8 mouse cellular contexts compared by ENCODE assay signal in genomic region chr2:157561165-157561836, GRCm38 (mm10). TPM values are rescaled to one million over a fixed set of nuclear protein-coding genes. Genes with fewer than 3 reads are reported as not detected.
DNase-seq lines count a peak whose midpoint lies in the region; ATAC-seq and TF ChIP-seq lines count a peak whose summit lies in the region.

No protein-coding gene starts in this region.

- peak overlapping the region; percentile 98 for H3K9ac ChIP-seq in forebrain, embryonic 13.5 days
- no peak overlapping the region for H3K9ac ChIP-seq in liver, postnatal 0 days (replicated peaks)
- H3K9ac ChIP-seq in neural tube, embryonic 14.5 days (replicated peaks; ENCODE audit: low read depth, low read length): peak overlapping the region; percentile 86

- intact Hi-C loops in heart, postnatal 10 days (cut with DNase I): no loop called here

- H3K9me3 ChIP-seq in forebrain, embryonic 13.5 days (replicated peaks): peaks cover 38% of the 10 kb centered on the region
- peaks cover 3% of the 10 kb centered on the region for H3K9me3 ChIP-seq in liver, postnatal 0 days (ENCODE audit: low read length)
- peaks cover 2% of the 10 kb centered on the region for H3K9me3 ChIP-seq in neural tube, embryonic 14.5 days (ENCODE audit: control insufficient read depth, low read length)

- H3K4me2 ChIP-seq in forebrain, embryonic 13.5 days: peak overlapping the region; percentile 83
- peak overlapping the region; percentile 46 for H3K4me2 ChIP-seq in liver, postnatal 0 days (ENCODE audit: low read depth, low read length)
- H3K4me2 ChIP-seq in neural tube, embryonic 14.5 days (ENCODE audit: low read depth, low read length): peak overlapping the region; percentile 72

- H3K27me3 ChIP-seq in forebrain, embryonic 13.5 days: no peaks in the 10 kb centered on the region
- H3K27me3 ChIP-seq in liver, postnatal 0 days (ENCODE audit: insufficient read depth, low read length): peaks cover 9% of the 10 kb centered on the region
- H3K27me3 ChIP-seq in neural tube, embryonic 14.5 days (ENCODE audit: control insufficient read depth, insufficient read depth, low read length): no peaks in the 10 kb centered on the region

- H3K4me3 ChIP-seq in forebrain, embryonic 13.5 days: peak overlapping the region; percentile 58
- H3K4me3 ChIP-seq in liver, postnatal 0 days (ENCODE audit: low read depth, low read length): no peak overlapping the region; the same call in 1 of the 2 replicates
- H3K4me3 ChIP-seq in neural tube, embryonic 14.5 days (ENCODE audit: low read depth, low read length): peak overlapping the region; percentile 55

- peak; percentile 61 for DNase-seq in urinary bladder, postnatal 25 days (ENCODE audit: low spot score)
- no peak for DNase-seq in urinary bladder, postnatal 10 days (ENCODE audit: low spot score)
- DNase-seq in heart, postnatal 10 days: peak; percentile 92 to 93
- DNase-seq in kidney, postnatal 25 days: peak; percentile 96 to 97
- peak; percentile 77 for DNase-seq in liver, postnatal 0 days
- DNase-seq in yolk sac, embryonic 10.5 days (ENCODE audit: low spot score): peak; percentile 60

- 55% methylated on average over 27 of the region's 27 CpGs for WGBS in forebrain, embryonic 13.5 days
- WGBS in liver, postnatal 0 days (ENCODE audit: insufficient replicate concordance): 52% methylated on average over 24 of the region's 27 CpGs
- WGBS in neural tube, embryonic 14.5 days: 53% methylated on average over 27 of the region's 27 CpGs

- H3K27ac ChIP-seq in forebrain, embryonic 13.5 days: peak overlapping the region; percentile 89
- no peak overlapping the region for H3K27ac ChIP-seq in liver, postnatal 0 days (ENCODE audit: low read depth)
- H3K27ac ChIP-seq in neural tube, embryonic 14.5 days (ENCODE audit: low read depth, low read length): peak overlapping the region; percentile 69

- H3K36me3 ChIP-seq in forebrain, embryonic 13.5 days (ENCODE audit: poor library complexity, severe bottlenecking): peaks cover 75% of the 10 kb centered on the region
- no peaks in the 10 kb centered on the region for H3K36me3 ChIP-seq in liver, postnatal 0 days (replicated peaks; ENCODE audit: insufficient read depth, low read length)
- H3K36me3 ChIP-seq in neural tube, embryonic 14.5 days (ENCODE audit: control insufficient read depth, insufficient read depth, low read length): peaks cover 7% of the 10 kb centered on the region; the same call in 1 of the 2 replicates

- peaks cover 47% of the 10 kb centered on the region for H3K4me1 ChIP-seq in forebrain, embryonic 13.5 days
- H3K4me1 ChIP-seq in liver, postnatal 0 days (ENCODE audit: insufficient read depth): 0 out of 2 replicates have a peak, but pooled peaks cover 2% of the 10 kb centered on the region
- peaks cover 18% of the 10 kb centered on the region for H3K4me1 ChIP-seq in neural tube, embryonic 14.5 days (ENCODE audit: control insufficient read depth, insufficient read depth, low read length)

- no peak for TF ChIP-seq CTCF in liver, postnatal 0 days (IDR thresholded peaks at IDR 0.05; ENCODE audit: low read depth)

- TF ChIP-seq EP300 in liver, postnatal 0 days (IDR thresholded peaks at IDR 0.05; ENCODE audit: low read depth): no peak

- ATAC-seq in forebrain, embryonic 13.5 days: peak; percentile 52
- ATAC-seq in liver, postnatal 0 days: peak; percentile 77
- ATAC-seq in neural tube, embryonic 14.5 days (ENCODE audit: low read depth): peak; percentile 65

RNA-seq across cellular contexts. Expression of gene Nnat, which starts 1.4 kb away (rescaled TPM):
- polyA plus RNA-seq in forebrain, embryonic 13.5 days (2015; fragmentation: Nextera tagmentation; extraction: Ambion mirVana): 6,508 and 7,407 TPM in 2 replicates
- total RNA-seq in heart, postnatal 10 days (2021): 1 to 10 TPM; 3.9 to 6.4 TPM
- 6.2 and 6.6 TPM in 2 replicates for polyA plus RNA-seq in liver, postnatal 0 days (2015; fragmentation: Nextera tagmentation; extraction: Ambion mirVana)
- polyA plus RNA-seq in neural tube, embryonic 14.5 days (2014; fragmentation: Nextera tagmentation; extraction: Ambion mirVana): 2,798 and 3,566 TPM in 2 replicates

RNA-seq across cellular contexts. Expression of gene Blcap, which starts 9.8 kb away (rescaled TPM):
- polyA plus RNA-seq in forebrain, embryonic 13.5 days (2015; fragmentation: Nextera tagmentation; extraction: Ambion mirVana): 161 and 187 TPM in 2 replicates
- total RNA-seq in heart, postnatal 10 days (2021): 10 to 100 TPM; 61.1 to 63.8 TPM
- polyA plus RNA-seq in liver, postnatal 0 days (2015; fragmentation: Nextera tagmentation; extraction: Ambion mirVana): 12.5 and 13.3 TPM in 2 replicates
- 244 and 299 TPM in 2 replicates for polyA plus RNA-seq in neural tube, embryonic 14.5 days (2014; fragmentation: Nextera tagmentation; extraction: Ambion mirVana)

Comparison
In these comparisons a context has a peak if more than half of its experiments do, and no peak if none do; other contexts are left out.
1. RNA of gene Nnat, which starts 1.4 kb away (polyA plus RNA-seq): 6,508 to 7,407 TPM in forebrain, embryonic 13.5 days and 2,798 to 3,566 TPM in neural tube, embryonic 14.5 days; 6.2 to 6.6 TPM in liver, postnatal 0 days; every median in the first group is over 100 times any median in the second.
2. RNA of gene Blcap, which starts 9.8 kb away (polyA plus RNA-seq): 244 to 299 TPM in neural tube, embryonic 14.5 days and 161 to 187 TPM in forebrain, embryonic 13.5 days; 12.5 to 13.3 TPM in liver, postnatal 0 days; every median in the first group is over 10 times any median in the second.
3. Peak in every context shown above with its lines, with median percentiles within 50 percentile points of each other: ATAC-seq and H3K4me2 ChIP-seq.